Mouse (Mus musculus) left cerebral cortex, postnatal 36 days (tissue): ENCODE results near the gene Csf3. TPM values are rescaled to one million over a fixed set of nuclear protein-coding genes. Genes with fewer than 3 reads are reported as not detected.
"Not testable (repeated sequence)": the region's sequence is repeated elsewhere in the genome, so short reads cannot be mapped to it uniquely, and the experiment has no call there.

Source experiments
- DNase-seq, 2 experiments: peaks; one replicate each; pipeline ENCODE4 v3.0.0; 2021 to 2022; ENCODE audit warnings: low spot score in 2 of 2, mixed read lengths in 1 of 2
- intact Hi-C: fragments of 180-260 bp; cut with DNase I; formaldehyde crosslinking; loops from one replicate; pipeline ENCODE4 v1.15.1; 2025
- total RNA-seq, 2 experiments: library from RNA; stranded (reverse); gene quantifications; 2 replicates each; pipeline ENCODE4 v1.2.3; 2021

Gene Csf3
- total RNA-seq, 2 experiments from 2014 or later: not detected

DNA sequence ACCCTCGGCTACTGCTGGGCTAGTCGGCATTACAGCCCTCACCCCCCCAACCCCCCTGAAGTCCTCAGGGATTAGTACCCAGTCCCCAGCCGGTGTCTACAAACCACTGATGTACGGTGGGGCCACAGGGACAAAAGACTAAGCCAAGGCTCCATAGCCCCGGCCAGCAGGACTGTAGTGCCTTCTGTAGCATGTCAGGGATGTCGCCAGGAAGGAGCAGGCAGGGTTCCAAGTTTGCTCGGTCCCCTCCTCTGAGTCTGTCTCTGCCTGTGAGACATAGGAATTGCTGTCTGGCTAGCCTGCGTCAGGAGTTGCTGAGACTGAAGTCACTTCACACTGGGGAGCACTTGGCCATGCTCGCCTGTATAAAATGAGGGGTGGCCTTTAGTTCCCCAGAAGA, 6.8 kb upstream of the Csf3 start:
- intact Hi-C loops: no loop called here
- no peak for DNase-seq

DNA sequence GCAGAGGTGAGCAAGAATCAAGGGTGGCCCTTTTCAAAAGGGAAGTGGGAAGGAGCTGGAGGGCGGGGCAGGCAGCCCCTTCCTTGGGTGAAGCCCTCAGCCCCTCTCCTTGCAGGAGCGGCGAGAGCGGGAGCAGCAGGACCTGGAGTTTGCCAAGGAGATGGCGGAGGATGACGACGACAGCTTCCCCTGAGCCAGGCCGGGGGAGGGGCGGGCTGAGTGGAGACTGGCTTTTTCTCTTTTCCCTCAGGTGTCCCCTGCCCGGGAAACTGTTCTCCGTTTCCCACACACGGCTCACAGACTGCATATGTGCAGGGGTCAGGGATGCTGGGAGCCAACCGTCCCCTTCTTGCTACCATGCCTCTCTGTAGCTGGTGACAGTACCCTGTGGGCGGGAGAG, 5.7 kb upstream of the Csf3 start:
- intact Hi-C loops: loop anchor here (5.0 kb wide), 1 partner anchor 132 kb away; no protein-coding TSS in a partner anchor

DNA sequence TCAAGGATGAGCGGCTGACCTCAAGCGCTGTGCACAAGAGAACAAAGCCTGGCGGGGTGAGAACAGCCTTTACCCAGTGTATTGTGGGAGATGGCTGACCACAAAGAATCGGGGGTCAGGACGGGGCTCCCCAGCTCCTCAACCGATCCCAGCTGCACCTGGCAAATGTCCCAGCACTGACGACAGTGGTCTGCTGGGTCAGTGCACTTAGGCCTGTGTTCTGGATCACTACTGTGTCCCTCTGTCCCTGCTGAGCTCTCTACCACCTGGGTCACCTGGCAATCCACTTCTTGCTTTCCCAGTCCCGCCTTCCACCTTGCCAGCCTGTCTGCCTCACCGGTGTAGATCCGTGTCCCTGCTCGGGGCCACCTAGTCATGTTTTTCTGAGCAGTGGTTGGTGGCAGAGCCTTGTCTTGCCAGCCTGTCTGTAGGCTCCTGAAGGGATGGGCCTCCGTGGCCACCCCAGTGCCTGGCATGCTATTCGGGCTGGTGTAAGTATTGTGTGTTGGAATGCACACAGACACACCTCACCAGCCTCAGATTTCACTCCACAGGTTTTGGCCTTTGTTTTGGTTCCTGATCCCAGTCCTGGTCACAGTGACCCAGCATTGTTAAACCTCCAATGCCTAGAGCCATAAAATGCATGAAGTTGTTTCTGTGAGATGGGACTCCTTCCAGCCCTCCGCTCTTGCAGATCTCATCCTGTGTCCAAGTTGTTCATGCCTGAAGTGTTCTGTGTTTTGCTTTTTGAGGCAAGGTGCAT, 4.4 kb upstream of the Csf3 start:
- intact Hi-C loops: loop anchor here (5.0 kb wide), 1 partner anchor 131 kb away; no protein-coding TSS in a partner anchor
- no peak for DNase-seq

More for the DNA sequence above, 5.7 kb upstream of the Csf3 start:
- no peak for DNase-seq

DNA sequence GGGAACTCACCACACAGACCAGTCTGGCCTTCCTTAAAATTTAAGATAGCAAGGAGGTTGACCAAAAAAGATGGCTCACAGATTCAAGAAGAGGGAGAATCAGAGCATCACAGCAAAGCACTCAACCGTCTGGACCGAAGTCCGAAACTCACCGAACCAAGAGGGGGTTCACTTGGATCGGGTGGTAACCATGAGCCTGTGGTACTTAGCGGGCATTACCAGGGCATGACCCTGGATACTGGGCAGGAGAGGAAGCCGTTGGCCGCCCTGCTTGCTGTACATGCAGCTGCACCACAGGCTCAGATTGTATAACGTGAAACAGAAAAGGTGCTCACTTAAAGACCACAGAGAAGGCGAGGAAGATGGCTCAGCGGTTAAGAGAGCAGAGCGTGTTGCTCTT, 3.8 kb upstream of the Csf3 start:
- no peak for DNase-seq
- intact Hi-C loops: loop anchor here (5.0 kb wide), 1 partner anchor 130 kb away; no protein-coding TSS in a partner anchor

DNA sequence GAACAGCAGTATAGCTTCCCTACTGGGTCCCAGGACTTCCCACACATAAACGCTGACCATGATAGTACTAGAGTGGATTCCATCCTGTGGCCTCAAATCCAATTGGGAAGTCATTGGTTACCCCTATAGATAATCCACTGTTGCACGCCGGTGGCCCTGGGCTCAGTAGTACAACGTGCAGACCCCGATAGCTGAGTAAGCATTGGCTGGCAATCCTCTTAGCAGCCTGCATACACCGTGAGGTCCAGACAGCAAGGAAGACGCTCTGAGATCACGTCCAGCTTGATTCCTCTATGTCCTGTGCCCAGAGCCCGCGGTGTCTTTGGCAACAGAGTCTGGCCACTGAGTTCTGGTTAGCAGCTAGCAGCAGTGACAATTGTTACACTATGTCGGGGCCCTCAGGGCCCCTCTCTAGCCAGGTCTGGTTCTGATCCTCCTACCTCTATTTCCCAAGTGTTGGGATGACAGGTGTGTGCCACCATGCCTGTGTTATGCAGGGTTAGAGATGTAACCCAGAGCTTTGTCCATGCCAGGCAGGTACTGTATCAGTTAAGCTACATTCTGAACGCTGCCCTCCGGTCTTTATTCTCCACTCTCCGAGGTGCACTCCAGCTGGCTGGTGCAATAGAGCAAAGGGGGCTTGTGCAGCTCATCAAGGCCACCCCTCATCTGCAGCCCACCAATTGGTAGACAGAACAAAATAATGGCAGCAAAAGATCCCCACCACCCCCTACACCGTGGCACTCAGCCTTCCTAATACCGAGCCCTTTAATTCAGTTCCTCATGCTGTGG, 2.0 kb upstream of the Csf3 start:
- no peak for DNase-seq
- intact Hi-C loops: loop anchor here (5.0 kb wide), 1 partner anchor 128 kb away; no protein-coding TSS in a partner anchor

DNA sequence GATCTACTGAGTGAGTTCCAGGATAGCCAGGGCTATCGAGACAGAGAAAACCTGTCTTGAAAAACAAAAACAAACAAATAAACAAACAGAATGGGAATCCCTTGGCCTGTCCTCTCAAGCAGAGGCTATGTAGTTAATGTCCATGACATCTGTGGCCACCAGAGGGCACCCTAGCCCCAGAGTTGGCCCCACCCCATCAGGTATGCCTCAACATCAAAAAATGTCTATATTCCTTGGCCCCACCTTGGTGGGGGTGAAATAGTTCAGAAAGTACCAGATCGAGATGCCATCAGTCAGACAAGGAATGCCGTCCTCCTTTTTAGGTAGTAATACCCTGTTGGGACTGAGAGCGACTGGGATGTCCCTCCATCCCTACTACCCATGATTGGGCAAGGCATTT, 1.2 kb upstream of the Csf3 start:
- intact Hi-C loops: loop anchor here (2.0 to 10.0 kb wide), 3 partner anchors 87 to 205 kb away; partner anchors contain the start of gene Cdc6

DNA sequence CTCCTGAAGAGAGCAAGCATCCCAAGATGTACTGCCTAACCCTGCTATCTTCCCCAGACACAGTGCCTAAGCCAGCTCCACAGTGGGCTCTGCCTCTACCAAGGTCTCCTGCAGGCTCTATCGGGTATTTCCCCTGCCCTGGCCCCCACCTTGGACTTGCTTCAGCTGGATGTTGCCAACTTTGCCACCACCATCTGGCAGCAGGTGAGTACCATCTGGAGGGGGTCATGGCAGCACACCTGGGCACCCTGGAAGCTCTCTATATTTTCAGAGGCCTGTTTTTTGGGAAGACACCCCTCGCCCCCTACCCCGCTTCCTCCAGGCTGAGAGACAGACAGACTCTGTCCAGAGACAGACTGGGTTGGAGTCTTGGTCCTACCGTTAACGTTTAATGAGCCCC, 1.3 kb downstream of the Csf3 start:
- no peak for DNase-seq
- intact Hi-C loops: loop anchor here (10.0 kb wide), 1 partner anchor 202 kb away; the partner anchor contains the start of gene Cdc6

More for the DNA sequence above, 1.2 kb upstream of the Csf3 start:
- DNase-seq: peak; percentile 68 to 74

DNA sequence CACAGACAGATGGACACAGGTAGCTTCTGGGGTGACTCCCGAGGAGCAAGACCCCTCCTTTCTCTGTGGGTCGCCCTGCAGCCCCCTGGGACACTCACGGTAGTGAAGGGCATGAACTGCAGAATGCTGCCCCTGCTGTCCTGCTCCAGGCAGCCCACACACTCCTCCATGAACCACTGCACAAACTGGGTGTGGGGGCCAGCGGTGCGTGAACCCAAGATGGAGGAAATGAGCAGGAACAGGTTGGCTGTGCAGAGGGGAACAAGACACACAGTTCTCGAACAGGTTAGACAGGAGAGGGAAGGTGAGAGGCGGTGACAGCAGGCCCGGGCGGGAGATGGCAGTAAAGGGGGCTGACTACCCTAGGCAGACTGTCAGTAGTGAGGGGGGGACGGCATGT, 4.0 kb downstream of the Csf3 start:
- no peak for DNase-seq
- intact Hi-C loops: loop anchor here (10.0 kb wide), 1 partner anchor 200 kb away; the partner anchor contains the start of gene Cdc6

DNA sequence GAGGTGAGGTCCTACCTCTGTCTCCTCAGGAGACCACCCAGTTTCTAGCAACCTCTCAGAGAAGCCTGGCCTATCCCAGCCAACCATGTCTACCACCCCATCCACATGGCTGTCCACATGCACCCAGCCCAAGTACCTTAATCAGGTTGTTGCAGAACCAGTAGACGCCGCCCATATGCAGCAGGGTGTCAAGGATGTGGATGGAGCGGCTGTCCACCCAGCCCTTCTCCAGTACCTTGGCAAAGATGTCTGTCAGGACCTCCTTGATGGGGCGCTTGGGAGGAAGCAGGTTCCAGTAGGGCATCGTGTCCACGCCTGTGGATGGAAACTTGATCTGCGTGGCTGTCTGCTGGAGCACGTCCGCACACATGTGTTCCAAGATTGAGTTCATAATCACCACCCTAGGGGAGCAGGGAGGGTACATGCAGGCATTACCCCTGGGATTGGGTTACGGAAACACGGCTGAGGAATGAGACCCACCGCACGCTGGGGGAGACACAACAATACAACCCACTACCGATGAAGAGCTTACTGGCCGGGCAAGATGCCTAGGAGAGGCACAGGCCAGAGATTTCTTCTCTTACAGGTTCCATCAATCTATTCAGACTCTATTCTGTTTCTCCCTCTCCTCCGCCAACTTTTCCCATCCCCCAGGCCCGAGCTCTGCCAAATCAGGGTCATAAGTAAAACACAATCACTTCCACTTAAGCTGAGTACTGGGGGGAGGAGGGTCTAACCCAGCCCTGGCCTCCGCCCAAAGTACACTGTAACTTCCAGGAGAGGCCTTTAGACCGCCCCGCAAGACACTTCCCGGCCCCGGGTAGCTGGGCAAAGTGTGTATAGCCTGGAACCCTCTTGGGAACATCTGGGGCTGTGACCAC, 6.6 kb downstream of the Csf3 start:
- intact Hi-C loops: loop anchor here (10.0 kb wide), 1 partner anchor 197 kb away; the partner anchor contains the start of gene Cdc6
- DNase-seq: no peak

DNA sequence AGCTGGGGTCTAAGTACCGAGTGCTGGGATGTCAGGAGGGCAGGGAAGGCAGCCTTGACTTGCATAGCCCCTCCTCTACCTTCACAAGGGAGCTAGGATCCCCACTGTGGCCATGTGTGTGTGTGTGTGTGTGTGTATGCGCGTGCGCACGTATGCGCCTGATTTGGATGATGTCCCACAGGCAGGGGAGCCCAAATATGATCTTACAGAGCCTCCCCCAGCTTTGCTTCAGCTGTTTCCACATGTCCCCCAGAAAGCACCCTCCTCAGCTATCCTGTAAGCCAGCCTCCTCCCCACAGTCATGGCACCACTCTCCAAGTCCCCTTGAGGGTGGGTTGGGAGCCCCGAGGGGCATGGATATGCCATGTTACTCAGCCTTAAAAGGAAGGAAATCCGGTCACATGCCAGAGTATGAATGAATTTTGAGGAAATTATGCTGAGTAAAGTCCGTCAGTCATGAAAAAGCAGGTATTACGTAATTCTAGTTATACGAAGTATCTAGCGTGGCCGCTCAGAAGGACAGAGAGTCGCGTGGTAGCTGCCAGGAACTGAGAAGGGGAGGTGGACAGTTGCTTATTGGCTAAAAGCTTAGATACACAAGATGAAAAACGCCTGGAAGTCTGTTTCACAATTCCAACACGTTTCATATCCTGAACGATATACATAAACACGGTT, 7.4 kb downstream of the Csf3 start:
- no peak for DNase-seq
- intact Hi-C loops: loop anchor here (10.0 kb wide), 1 partner anchor 196 kb away; the partner anchor contains the start of gene Cdc6

DNA sequence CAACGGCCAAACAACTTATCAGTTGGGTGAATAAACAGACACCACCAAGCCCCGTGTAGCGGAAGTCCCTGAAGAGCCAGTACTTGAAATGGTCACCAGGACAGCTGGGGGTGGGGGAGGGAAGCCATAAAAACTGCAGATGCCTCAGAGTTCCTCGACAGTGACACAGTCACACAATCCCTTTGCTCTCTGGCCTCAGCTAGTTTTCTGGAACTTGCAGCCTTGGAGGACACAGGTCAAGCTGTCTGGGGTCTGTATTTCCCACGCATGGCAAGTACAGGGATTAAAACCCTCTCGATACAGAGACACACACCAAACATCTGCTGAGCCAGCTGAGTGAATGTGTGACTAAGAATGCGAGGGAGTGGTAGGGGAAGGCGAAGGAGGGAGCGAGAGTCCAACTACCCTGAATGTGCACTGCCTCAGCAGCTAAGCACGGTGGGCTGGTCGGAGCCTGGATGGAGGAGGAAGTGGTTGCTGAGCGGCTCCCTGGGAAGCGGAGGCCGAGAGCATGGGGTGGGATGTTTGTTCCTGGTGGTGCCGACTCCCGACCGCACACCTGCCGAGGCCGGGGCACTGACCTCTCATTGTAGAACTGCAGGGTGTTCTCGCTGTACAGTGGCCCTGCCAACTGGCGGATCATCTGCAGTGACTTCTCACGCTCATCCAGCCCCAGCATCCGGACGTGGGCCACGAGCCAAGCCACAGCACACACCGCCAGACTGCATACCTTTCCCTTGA, 8.1 kb downstream of the Csf3 start:
- peak in 1 of 2 experiments; percentile 39 for DNase-seq

DNA sequence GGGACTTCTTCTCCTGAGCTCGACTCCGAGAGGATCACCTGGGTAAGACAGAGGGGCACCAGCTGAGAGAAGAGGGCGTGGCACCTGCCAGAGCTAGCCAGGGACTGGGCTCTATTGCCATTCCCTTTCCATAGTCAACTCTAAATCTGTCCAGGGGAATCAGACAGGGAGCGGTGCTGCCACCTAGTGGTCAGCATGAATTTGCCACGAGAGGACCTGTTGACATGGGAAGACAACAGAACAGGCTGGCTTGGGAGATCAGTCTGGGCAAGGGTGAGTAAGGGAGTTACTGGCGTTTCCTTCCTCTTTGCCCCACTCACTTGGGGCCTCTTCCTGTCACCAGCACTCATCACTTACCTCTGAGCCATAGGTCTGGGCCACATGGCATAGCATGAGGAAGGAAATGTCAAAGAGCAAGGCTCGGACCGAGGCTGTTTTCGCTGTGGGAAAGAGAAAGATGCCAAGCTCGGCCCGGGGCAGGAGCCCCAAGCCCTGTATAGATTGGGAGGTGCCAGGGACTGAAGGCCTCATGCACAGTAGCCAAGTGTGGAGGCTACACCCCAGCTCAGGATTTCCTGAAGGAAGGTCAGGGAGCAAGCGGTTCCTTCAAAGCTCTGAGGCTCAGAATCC, 9.5 kb downstream of the Csf3 start:
- intact Hi-C loops: no loop called here
- DNase-seq: peak; percentile 64 to 67

More for the DNA sequence above, 8.1 kb downstream of the Csf3 start:
- intact Hi-C loops: loop anchor here (10.0 kb wide), 1 partner anchor 196 kb away; the partner anchor contains the start of gene Cdc6

DNA sequence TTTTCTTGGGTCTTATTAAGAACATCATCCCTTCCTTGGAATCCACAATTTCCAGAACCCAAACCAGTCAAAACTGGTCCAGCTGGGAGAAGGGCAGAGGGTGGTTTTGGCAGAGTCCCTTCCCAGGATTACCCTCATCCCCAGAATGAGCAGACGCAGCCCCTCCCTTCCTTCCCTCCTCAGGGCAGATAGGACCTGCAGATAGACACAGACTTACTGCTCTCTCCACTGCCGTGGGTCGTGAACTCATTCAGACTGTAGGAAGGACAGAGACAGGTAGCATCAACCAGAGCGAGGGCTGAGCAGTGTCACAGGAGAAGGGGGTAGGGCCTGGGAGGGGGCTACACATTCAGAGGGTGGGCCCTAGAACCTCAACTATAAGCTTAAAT, 10.0 kb downstream of the Csf3 start:
- intact Hi-C loops: no loop called here
- DNase-seq: no peak

DNA sequence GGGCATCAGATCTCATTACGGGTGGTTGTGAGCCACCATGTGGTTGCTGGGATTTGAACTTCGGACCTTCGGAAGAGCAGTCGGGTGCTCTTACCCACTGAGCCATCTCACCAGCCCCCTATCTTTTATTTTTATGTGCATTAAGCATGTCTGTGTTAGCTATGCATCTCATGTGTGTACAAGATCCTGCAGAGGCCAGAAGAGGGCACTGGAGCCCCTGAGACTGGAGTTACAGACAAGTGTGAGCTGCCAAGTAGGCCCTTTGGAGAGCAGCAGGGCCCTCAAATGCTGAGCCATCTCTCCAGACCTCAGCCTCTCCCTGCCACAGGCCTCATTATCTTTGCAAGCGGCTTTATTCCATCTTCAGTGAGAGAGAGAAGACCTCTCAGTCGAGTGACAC, 10.9 kb downstream of the Csf3 start:
- intact Hi-C loops, DNase-seq: not testable (repeated sequence)

DNA sequence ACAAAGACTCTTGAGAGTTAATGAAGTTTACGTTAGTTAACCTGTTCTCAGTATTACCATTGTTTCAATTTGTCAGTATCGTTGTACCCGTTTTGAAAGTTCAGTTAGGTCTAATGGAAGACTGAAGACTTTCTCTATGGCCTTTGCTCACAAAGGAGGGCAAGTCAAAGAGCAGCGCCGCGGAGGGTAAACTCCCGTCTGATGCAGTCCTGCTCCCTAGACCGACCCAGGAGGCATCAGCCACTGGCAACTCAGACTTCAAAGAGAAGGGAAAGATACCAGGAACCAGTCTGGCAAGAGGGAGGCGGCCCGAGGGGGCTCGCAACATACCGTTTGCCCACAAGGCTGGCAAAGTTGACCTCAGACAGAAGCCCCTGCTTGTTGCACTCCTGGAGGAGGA, 12.6 kb downstream of the Csf3 start:
- intact Hi-C loops: no loop called here
- no peak for DNase-seq

DNA sequence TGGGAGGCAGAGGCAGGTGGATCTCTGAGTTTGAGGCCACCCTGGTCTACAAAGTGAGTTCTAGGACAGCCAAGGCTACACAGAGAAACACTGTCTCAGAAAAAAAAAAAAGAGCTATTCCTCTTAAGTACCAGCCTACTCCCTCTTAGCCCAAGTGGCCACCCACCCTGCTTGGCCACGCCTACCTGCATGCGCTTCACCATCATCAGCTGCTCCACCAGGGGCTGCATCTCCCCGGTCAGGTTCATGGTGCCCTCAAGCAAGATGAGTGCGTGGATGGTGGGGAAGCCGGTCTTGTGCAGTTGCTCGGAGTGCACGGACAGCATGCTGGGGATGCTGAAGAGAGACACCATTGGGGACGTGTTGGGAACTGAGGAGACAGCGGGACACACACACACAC, 14.9 kb downstream of the Csf3 start:
- intact Hi-C loops: loop anchor here (5.0 kb wide), 2 partner anchors 46 to 71 kb away; no protein-coding TSS in a partner anchor
- DNase-seq: no peak

DNA sequence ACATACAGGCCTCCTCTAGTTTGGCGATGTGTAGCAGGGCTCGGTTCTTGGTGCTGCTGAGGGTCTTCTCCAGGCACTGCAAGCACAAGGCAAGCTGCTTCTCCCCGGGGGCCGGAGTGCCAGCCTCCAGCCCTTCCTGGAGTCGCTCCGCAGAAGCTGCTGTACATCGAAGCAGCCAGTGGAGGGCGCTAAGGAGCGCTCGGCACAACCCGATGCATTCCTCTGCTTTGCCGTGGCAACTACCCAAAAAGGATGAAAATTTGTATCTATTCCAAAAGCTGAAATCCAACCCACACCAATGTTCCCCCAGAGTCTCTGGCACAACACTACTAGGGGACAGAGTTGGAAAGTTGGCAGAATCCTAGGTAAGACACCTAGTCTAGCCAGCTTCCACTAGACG, 16.8 kb downstream of the Csf3 start:
- DNase-seq: peak; percentile 88
- intact Hi-C loops: loop anchor here (2.0 to 5.0 kb wide), 3 partner anchors 15 to 69 kb away; no protein-coding TSS in a partner anchor
